Mouse (Mus musculus) lung, postnatal 0 days (tissue): ENCODE results near the gene Ptpn11. TPM values are rescaled to one million over a fixed set of nuclear protein-coding genes. Genes with fewer than 3 reads are reported as not detected.
"Not testable (repeated sequence)": the region's sequence is repeated elsewhere in the genome, so short reads cannot be mapped to it uniquely, and the experiment has no call there.

Source experiments
- ATAC-seq: fragments of 200-750 bp; cut with Nextera tagmentation; 2 replicates; pipeline ENCODE4 v1.8.0; 2017; ENCODE audit warnings: moderate library complexity
- DNase-seq: peaks from one replicate; pipeline ENCODE4 v3.0.0-alpha.2; 2016; ENCODE audit warnings: low spot score
- H3K27ac ChIP-seq: fragments of 300-500 bp; sonication (generic); 2 replicates; pipeline ENCODE4 v1.5.1; 2014; ENCODE audit warnings: antibody characterized with exemption, mild to moderate bottlenecking, low read length, mixed read lengths
- H3K27me3 ChIP-seq: fragments of 300-500 bp; sonication (generic); replicated peaks from 2 replicates; pipeline ENCODE4 v1.6.1; 2014; ENCODE audit warnings: low read length, mixed read lengths; ENCODE audit not compliant: insufficient read depth
- H3K36me3 ChIP-seq: fragments of 300-500 bp; sonication (generic); 2 replicates; pipeline ENCODE4 v1.6.1; 2014; ENCODE audit warnings: low read length, mixed read lengths; ENCODE audit not compliant: insufficient read depth
- H3K4me1 ChIP-seq: fragments of 300-500 bp; sonication (generic); 2 replicates; pipeline ENCODE4 v1.6.1; 2014; ENCODE audit warnings: antibody characterized with exemption, low read depth, low read length, mixed read lengths; ENCODE audit not compliant: insufficient read depth
- H3K4me2 ChIP-seq: fragments of 300-500 bp; sonication (generic); replicated peaks from 2 replicates; pipeline ENCODE4 v1.6.1; 2014; ENCODE audit warnings: low read depth, mild to moderate bottlenecking, low read length, moderate library complexity, mixed read lengths
- H3K4me3 ChIP-seq: fragments of 300-500 bp; sonication (generic); 2 replicates; pipeline ENCODE4 v1.5.1; 2014; ENCODE audit warnings: low read depth, low read length
- H3K9ac ChIP-seq: fragments of 300-500 bp; sonication (generic); replicated peaks from 2 replicates; pipeline ENCODE4 v1.6.1; 2014; ENCODE audit warnings: low read depth, mild to moderate bottlenecking
- H3K9me3 ChIP-seq: fragments of 300-500 bp; sonication (generic); 2 replicates; pipeline ENCODE4 v1.6.1; 2016; ENCODE audit warnings: low read length, mixed read lengths
- CTCF ChIP-seq: IDR thresholded peaks from 2 replicates; pipeline ENCODE4 v1.5.1; 2016; ENCODE audit warnings: antibody characterized with exemption, mild to moderate bottlenecking
- EP300 ChIP-seq: IDR thresholded peaks from 2 replicates; pipeline ENCODE4 v1.6.1; 2016; ENCODE audit warnings: antibody characterized with exemption, mild to moderate bottlenecking, control low read depth
- WGBS: fragments of 180-500 bp; shearing (Covaris S2); extraction: QIAGEN DNeasy Blood & Tissue Kit; methylation state at CpG from one replicate; pipeline ENCODE4 v1.1.7; 2014; 5-methylcytosine and 5-hydroxymethylcytosine counted together
- polyA plus RNA-seq: library from polyadenylated mRNA; unstranded; fragments of >200 nt; fragmentation: Nextera tagmentation; extraction: Ambion mirVana; gene quantifications from 2 replicates; pipeline ENCODE4 v1.2.1, GENCODE M21; 2015

Gene Ptpn11
- polyA plus RNA-seq, 1 experiment from 2014 or later: 19.7 TPM

DNA sequence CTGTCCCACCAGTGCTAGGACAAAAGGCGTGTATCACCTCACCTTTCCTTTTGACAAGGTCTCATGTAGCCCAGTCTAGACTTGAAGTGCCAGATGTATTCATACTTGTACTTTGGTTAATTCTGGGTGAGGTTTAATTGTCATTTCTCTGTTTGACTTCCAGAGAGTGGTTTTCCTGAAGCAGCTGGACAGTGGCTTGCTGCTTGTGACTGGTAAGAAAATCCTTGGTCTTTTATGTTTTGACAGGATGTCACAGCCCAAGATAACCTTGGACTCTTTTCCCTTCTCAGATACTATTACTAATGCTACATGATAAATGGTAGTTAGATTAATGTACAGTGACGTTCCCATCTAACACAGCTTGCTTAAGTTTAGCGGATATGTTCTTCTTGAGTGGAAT is 15.8 kb upstream of the Ptpn11 start:
- H3K9me3 ChIP-seq: no peaks in the 10 kb centered on the region
- H3K27me3 ChIP-seq: no peaks in the 10 kb centered on the region
- no peak overlapping the region for H3K4me2 ChIP-seq
- 57% methylated on average over 3 of the region's 3 CpGs for WGBS
- H3K4me3 ChIP-seq: no peak overlapping the region
- DNase-seq (no peak), ATAC-seq (no peak)
- H3K9ac ChIP-seq: no peak overlapping the region
- 0 out of 2 replicates have a peak, but pooled peaks cover 7% of the 10 kb centered on the region for H3K4me1 ChIP-seq
- H3K27ac ChIP-seq: no peak overlapping the region
- TF ChIP-seq EP300 (no peak), CTCF (no peak)
- peaks cover 31% of the 10 kb centered on the region for H3K36me3 ChIP-seq

DNA sequence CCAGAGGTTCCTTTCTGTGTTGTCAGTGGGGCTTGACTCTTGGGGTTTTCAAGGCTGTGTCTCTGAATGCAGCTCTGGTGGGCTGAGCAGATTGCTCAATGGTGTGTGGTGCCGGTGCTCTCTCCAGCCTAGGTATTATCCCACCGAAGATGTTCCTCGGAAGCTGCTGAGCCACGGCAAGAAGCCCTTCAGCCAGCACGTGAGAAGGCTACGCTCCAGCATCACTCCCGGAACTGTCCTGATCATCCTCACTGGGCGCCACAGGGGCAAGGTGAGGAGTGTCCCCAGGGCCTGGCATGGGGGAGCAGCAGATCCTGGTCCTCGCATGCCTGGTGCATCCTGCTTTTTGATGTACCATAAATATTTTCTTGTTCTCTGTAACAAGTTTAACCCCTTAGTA is 15.3 kb upstream of the Ptpn11 start:
- no peak overlapping the region for H3K4me2 ChIP-seq
- WGBS: 61% methylated on average over 9 of the region's 9 CpGs

DNA sequence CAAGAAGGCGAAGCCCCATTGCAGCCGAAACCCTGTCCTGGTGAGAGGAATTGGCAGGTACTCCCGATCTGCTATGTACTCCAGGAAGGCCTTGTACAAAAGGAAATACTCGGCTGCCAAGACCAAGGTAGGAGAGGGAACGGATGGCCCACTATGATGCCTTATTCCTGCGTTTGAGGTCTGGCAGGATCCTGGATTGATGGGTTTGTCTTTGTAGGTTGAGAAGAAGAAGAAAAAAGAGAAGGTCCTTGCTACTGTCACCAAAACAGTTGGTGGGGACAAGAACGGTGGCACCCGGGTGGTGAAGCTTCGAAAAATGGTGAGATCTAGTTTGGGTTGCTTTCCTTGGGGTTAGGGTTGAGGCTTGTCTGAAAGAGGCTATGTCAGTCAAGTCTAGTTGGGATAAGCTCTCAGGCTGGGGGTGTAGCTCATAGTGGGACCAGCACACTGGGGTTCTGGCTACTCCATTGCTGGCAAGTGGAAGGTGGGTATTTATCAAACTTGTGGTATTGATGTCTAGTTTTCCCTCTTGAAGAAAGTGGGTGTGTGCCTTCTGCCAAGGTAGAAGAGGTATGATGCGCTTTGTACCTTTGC is 14.4 kb upstream of the Ptpn11 start:
- Histone ChIP-seq H3K36me3 (peaks cover 27% of the 10 kb centered on the region), H3K9ac (0 out of 2 replicates have a peak overlapping the region, but pooled peaks have one; percentile 2), H3K4me3 (0 out of 2 replicates have a peak overlapping the region, but pooled peaks have one; percentile 93), H3K4me2 (peak overlapping the region; percentile 80; the same call in 1 of the 2 replicates)
- DNase-seq, H3K9me3 ChIP-seq, H3K27ac ChIP-seq, H3K27me3 ChIP-seq, H3K4me1 ChIP-seq, ATAC-seq: not testable (repeated sequence)
- 55% methylated on average over 8 of the region's 10 CpGs for WGBS

More for the DNA sequence above, 15.3 kb upstream of the Ptpn11 start:
- ATAC-seq (no peak), DNase-seq (no peak)
- no peaks in the 10 kb centered on the region for H3K9me3 ChIP-seq
- TF ChIP-seq EP300 (no peak), CTCF (no peak)
- no peaks in the 10 kb centered on the region for H3K27me3 ChIP-seq
- peaks cover 31% of the 10 kb centered on the region for H3K36me3 ChIP-seq
- H3K27ac ChIP-seq: no peak overlapping the region
- H3K9ac ChIP-seq: 0 out of 2 replicates have a peak overlapping the region, but pooled peaks have one; percentile 2
- H3K4me3 ChIP-seq: no peak overlapping the region
- H3K4me1 ChIP-seq: 0 out of 2 replicates have a peak, but pooled peaks cover 7% of the 10 kb centered on the region

DNA sequence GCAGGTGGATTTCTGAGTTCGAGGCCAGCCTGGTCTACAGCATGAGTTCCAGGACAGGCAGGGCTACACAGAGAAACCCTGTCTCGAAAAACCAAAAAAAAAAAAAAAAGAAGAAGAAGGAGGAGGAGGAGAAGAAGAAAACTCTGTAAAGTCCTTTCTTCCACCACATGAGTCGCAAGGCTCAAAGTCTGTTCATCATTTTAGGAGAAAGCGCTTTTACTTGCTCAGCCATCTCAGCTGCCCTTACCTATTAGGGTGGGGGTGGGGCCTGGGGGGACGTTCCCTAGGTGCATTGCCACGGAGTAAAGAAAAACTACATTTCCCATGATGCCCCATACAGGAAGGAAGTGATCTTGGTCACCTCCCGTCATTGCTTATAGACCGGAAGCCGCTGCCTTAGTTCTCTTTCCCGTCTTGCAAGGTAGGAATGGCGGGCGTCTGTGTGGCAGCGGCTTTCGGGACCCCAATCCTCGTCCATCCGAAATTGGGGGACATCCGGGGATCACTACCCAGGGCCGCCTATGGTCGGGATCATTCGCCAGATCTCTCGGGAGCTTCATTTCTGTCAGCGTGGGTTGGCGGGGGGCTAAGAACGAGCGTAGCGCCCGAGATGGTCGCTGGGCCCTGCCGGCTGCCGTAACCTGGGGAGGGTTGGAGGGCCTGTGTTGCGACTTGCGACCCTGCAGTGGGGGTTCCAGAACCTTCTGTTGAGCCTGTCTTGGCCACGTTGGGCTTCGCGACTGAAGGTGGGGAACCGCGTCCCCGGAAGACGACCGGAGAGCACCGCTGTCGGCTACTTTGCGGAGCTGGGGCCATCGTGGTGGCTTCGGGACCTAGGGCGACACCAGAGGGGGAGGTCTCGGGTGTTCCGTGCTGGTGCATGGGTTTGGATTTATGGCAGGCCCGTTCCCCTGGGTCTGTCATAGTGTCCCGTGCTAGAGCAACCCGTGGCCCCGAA is 13.2 kb upstream of the Ptpn11 start, which contains the start of gene Rpl6:
Rpl6 (plus strand) TSS at position 350 of the 958 bp plus-strand sequence.
- peak; percentile 96 for DNase-seq
- WGBS: 2% methylated on average over 52 of the region's 52 CpGs

DNA sequence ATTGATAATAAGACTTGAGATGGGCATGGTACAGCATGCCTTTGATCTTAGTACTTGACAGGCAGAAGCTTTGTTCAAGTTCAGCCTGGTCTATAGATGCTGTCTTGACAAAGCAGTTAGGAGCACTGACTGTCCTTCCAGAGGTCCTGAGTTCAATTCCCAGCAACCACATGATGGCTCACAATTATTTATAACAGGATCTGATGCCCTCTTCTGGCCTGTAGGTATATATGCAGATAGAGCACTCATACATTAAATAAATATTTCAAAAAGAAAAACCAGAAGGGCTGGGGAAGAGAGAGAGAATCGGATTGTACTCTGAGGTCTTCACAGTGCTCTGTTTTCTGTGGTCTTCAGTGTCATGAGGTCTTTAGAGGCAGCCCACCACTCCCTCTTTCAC is 11.3 kb upstream of the Ptpn11 start:
- DNase-seq (no peak), ATAC-seq (no peak)
- no peak overlapping the region for H3K9ac ChIP-seq
- no peak overlapping the region for H3K27ac ChIP-seq
- H3K4me2 ChIP-seq: no peak overlapping the region
- H3K4me1 ChIP-seq: 0 out of 2 replicates have a peak, but pooled peaks cover 7% of the 10 kb centered on the region
- peaks cover 11% of the 10 kb centered on the region; the same call in 1 of the 2 replicates for H3K36me3 ChIP-seq
- H3K27me3 ChIP-seq: no peaks in the 10 kb centered on the region
- no peaks in the 10 kb centered on the region for H3K9me3 ChIP-seq
- WGBS: 63% methylated on average over 1 of the region's 1 CpGs
- no peak for TF ChIP-seq EP300
- 0 out of 2 replicates have a peak, but pooled peaks have one; percentile 11 for TF ChIP-seq CTCF
- H3K4me3 ChIP-seq: no peak overlapping the region

More for the DNA sequence above, 13.2 kb upstream of the Ptpn11 start, which contains the start of gene Rpl6:
- H3K36me3 ChIP-seq: peaks cover 21% of the 10 kb centered on the region
- no peaks in the 10 kb centered on the region for H3K9me3 ChIP-seq
- H3K27me3 ChIP-seq: no peaks in the 10 kb centered on the region
- H3K4me2 ChIP-seq: peak within 1 kb of the TSS; percentile 80
- ATAC-seq: peak; percentile 97
- H3K4me3 ChIP-seq: peak within 1 kb of the TSS; percentile 93
- H3K4me1 ChIP-seq: 0 out of 2 replicates have a peak, but pooled peaks cover 7% of the 10 kb centered on the region
- TF ChIP-seq EP300: 0 out of 2 replicates have a peak, but pooled peaks have one; percentile 18
- TF ChIP-seq CTCF: no peak
- peak within 1 kb of the TSS; percentile 81 for H3K27ac ChIP-seq
- peak within 1 kb of the TSS; percentile 99 for H3K9ac ChIP-seq

DNA sequence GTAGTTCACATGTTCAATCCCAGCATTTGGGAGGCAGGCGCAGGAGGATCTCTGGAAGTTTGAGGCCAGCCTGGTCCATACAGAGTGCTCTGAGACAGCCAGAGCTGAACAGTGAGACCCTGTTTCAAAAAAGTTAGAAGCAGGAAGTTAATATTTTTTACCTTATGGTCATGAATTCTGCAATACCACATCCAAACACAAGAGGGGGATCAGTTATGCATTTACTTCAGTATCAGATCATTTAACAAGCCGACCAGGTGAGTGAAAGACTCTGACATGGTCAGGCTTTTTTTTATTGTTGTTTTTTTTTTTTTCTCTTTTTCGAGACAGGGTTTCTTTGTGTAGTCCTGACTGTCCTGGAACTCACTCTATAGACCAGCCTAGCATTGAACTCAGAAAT is 10.5 kb upstream of the Ptpn11 start:
- Histone ChIP-seq H3K27me3 (no peaks in the 10 kb centered on the region), H3K36me3 (0 out of 2 replicates have a peak, but pooled peaks cover 9% of the 10 kb centered on the region), H3K9ac (no peak overlapping the region), H3K27ac (no peak overlapping the region), H3K4me1 (0 out of 2 replicates have a peak, but pooled peaks cover 7% of the 10 kb centered on the region), H3K9me3 (no peaks in the 10 kb centered on the region), H3K4me3 (no peak overlapping the region), H3K4me2 (no peak overlapping the region)
- DNase-seq (peak; percentile 79), ATAC-seq (no peak)
- 40% methylated on average over 3 of the region's 3 CpGs for WGBS
- TF ChIP-seq EP300: no peak
- TF ChIP-seq CTCF: peak; percentile 69
